Comparison of ENCODE assay signal across 8 mouse cellular contexts in genomic region chr14:54893651-54894181, GRCm38 (mm10). TPM values are rescaled to one million over a fixed set of nuclear protein-coding genes. Genes with fewer than 3 reads are reported as not detected.
DNase-seq lines count a peak whose midpoint lies in the region; ATAC-seq lines count a peak whose summit lies in the region.

No protein-coding gene starts in this region.

- DNase-seq in T-cell, adult 2 months (ENCODE audit: low spot score): peak; percentile 99
- DNase-seq in cerebellum, postnatal 36 days: peak; percentile 96 to 99
- peak; percentile 98 to 99 for DNase-seq in frontal cortex, postnatal 36 days (ENCODE audit: low spot score in 2 of 2)
- peak; percentile 100 for DNase-seq in left cerebral cortex, adult 11 months (ENCODE audit: low spot score)
- peak; percentile 98 to 99 for DNase-seq in lung, postnatal 4 days
- DNase-seq in retina, postnatal 7 days (ENCODE audit: low read depth, low spot score): peak; percentile 98
- peak; percentile 93 for DNase-seq in urinary bladder, adult 2 months (ENCODE audit: low spot score)

- peak overlapping the region; percentile 97 for H3K27ac ChIP-seq in hindbrain, embryonic 15.5 days (replicated peaks)

- peaks cover 20% of the 10 kb centered on the region for H3K4me1 ChIP-seq in hindbrain, embryonic 15.5 days (replicated peaks)

- no peaks in the 10 kb centered on the region for H3K9me3 ChIP-seq in hindbrain, embryonic 15.5 days

- peak overlapping the region; percentile 99 for H3K9ac ChIP-seq in hindbrain, embryonic 15.5 days

- H3K4me3 ChIP-seq in hindbrain, embryonic 15.5 days: peak overlapping the region; percentile 93

- ATAC-seq in hindbrain, embryonic 15.5 days (ENCODE audit: low FRiP score, low read depth): peak; percentile 98

- peaks cover 25% of the 10 kb centered on the region for H3K36me3 ChIP-seq in hindbrain, embryonic 15.5 days

- peak overlapping the region; percentile 52 for H3K4me2 ChIP-seq in hindbrain, embryonic 15.5 days

- no peaks in the 10 kb centered on the region for H3K27me3 ChIP-seq in hindbrain, embryonic 15.5 days

- under 1% methylated on average over 38 of the region's 38 CpGs for WGBS in hindbrain, embryonic 15.5 days

RNA-seq across cellular contexts. Expression of gene Pabpn1, which starts 1.4 kb away (rescaled TPM):
- 161 and 162 TPM in 2 replicates for polyA plus RNA-seq in hindbrain, embryonic 15.5 days (2015; fragmentation: Nextera tagmentation; extraction: Ambion mirVana)
- polyA plus RNA-seq in urinary bladder, adult 2 months (2012; rRNA removed): 278 and 430 TPM in 2 replicates

RNA-seq across cellular contexts. Expression of gene Gm20521, which starts 10.5 kb away (rescaled TPM):
- polyA plus RNA-seq in hindbrain, embryonic 15.5 days (2015; fragmentation: Nextera tagmentation; extraction: Ambion mirVana): not detected in 2 replicates
- 0.28 and 0.40 TPM in 2 replicates for polyA plus RNA-seq in urinary bladder, adult 2 months (2012; rRNA removed)

RNA-seq across cellular contexts. Expression of gene Bcl2l2, which starts 10.5 kb away (rescaled TPM):
- polyA plus RNA-seq in hindbrain, embryonic 15.5 days (2015; fragmentation: Nextera tagmentation; extraction: Ambion mirVana): 3.2 and 4.3 TPM in 2 replicates
- 63.7 and 76.7 TPM in 2 replicates for polyA plus RNA-seq in urinary bladder, adult 2 months (2012; rRNA removed)

RNA-seq across cellular contexts. Expression of gene Ppp1r3e, which starts 16.4 kb away (rescaled TPM):
- 4.1 and 4.8 TPM in 2 replicates for polyA plus RNA-seq in hindbrain, embryonic 15.5 days (2015; fragmentation: Nextera tagmentation; extraction: Ambion mirVana)
- 9.4 and 13.5 TPM in 2 replicates for polyA plus RNA-seq in urinary bladder, adult 2 months (2012; rRNA removed)

RNA-seq across cellular contexts. Expression of gene Slc22a17, which starts 19.2 kb away (rescaled TPM):
- polyA plus RNA-seq in hindbrain, embryonic 15.5 days (2015; fragmentation: Nextera tagmentation; extraction: Ambion mirVana): 250 and 277 TPM in 2 replicates
- 102 and 148 TPM in 2 replicates for polyA plus RNA-seq in urinary bladder, adult 2 months (2012; rRNA removed)

Comparison
In these comparisons a context has a peak if more than half of its experiments do, and no peak if none do; other contexts are left out.
1. Peak in every context shown above with its lines: DNase-seq, ATAC-seq, H3K4me3 ChIP-seq and H3K27ac ChIP-seq.
2. RNA of gene Bcl2l2, which starts 10.5 kb away (polyA plus RNA-seq): 63.7 to 76.7 TPM in urinary bladder, adult 2 months; 3.2 to 4.3 TPM in hindbrain, embryonic 15.5 days; every median in the first group is over 10 times any median in the second.